Mouse (Mus musculus): ENCODE measurements around the gene Gbf1.

Gbf1 gene

GRCm38 (mm10) chr19:46332721-46333339, 180.5 kb downstream of the Gbf1 start:
- DNase-seq = no peak

GRCm38 (mm10) chr19:46333906-46334305, 181.6 kb downstream of the Gbf1 start:
- no peak for DNase-seq
